Mouse (Mus musculus) C2C12 (cell line): ENCODE data around the gene Tbce.

Experiments
- CTCF ChIP-seq: IDR thresholded peaks from one replicate; pipeline ENCODE4 v1.5.1; 2011; ENCODE audit not compliant: control insufficient read depth, insufficient read depth, insufficient read length
- MYOD1 ChIP-seq: IDR thresholded peaks from one replicate; pipeline ENCODE4 v1.6.1; 2011; ENCODE audit warnings: low read depth; ENCODE audit not compliant: control insufficient read depth, insufficient read length

GRCm38 (mm10) chr13:14004086-14004485 is 35.4 kb downstream of the Tbce start:
- TF ChIP-seq MYOD1 (no peak), CTCF (no peak)
